Mouse (Mus musculus): ENCODE measurements around the gene Lipc.
A peak's percentile ranks its signal among the peaks of the same experiment; 100 is the strongest.

The Lipc gene

DNA sequence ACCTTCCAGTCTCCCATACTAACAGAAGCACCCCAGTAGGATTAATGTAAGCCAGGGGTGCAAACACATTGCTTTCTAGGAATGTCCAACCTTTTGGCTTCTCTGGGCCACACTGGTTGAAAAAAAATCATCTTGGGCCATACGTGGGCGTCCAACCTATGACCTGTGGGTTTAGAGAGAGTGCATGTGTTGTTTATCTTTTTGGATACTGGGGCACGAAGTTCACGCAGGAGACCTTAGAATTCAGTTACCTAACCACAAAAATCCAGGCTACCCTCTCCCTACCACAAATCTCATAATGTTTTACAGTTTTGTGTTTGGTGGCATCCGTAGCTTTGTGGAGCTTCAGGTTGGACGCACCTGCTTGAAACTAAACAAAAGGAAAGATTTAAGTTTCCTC, 124.1 kb downstream of the Lipc start:
- no peak for DNase-seq (ENCODE audit: low read depth, low spot score)

DNA sequence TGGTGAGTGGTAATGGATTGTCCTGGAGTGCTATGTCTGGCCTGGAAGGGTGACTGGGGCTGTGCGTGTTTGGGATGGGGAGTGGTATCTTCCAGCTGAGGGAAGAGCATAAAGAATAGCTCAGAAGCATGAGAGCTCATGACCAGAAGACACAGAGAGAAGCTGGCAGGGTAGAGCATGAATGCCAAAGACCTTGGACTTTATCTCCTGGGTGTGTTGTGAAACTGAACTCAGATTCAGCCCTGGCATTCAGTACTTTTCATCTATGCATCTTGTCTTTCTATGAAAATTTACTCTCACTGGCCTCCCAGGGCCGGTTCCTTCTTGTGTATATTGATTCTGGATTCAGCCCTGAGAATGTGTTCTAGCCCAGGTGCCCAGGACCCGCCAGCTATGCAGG, 127.9 kb downstream of the Lipc start:
- DNase-seq (ENCODE audit: low read depth, low spot score) = no peak

DNA sequence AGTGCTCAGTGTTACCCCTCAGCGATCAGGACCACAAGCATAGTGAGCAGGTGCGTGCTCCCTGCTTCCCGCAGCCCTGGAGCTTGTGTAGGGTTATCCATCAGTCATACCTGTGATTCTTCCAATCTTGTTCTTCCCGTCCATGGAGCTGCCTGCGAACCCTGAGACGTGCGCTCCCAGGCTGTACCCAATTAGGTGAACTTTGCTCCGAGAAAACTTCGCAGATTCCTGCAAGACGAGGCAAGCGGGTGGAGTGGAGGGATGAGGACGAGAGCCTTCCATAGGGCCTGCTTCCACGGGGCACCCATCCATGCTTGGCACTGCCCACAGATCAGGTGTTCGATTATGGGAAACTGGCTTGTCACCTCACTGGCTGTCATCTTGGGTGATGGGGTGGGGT, 133.3 kb downstream of the Lipc start:
- no peak for DNase-seq (ENCODE audit: low read depth, low spot score)

GRCm38 (mm10) chr9:70817396-70817795, 134.6 kb downstream of the Lipc start:
- DNase-seq (ENCODE audit: low read depth, low spot score) = no peak

DNA sequence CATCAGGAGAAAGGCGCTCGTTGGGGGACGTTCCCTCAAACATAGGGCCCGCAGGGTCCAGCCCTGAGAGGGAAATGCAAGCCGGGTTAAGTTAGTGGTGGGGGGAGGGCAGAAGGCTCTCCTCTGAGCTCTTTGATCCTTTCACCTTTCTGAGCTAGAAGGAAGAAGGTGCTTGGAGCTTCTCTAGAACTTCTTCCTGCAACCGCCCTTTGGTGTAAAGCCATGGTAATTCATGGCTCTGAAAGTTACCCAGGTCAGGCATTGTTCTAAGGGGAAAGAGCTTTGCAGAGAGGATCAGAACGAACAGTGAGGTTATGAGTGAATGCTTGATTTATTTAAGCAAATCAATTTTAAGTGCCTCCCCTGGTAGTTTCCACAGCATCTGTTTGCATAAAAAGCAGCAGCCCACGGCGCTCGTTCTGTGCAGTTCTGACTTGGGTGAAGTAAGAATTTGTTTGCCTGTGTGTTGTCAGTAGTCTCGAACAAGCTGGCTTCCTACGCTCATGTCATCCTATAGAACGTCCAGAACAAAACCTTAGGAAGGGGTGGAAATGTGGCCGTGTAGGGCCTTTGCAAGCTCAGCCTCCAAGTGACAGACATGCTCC, 135.2 kb downstream of the Lipc start:
- no peak for DNase-seq (ENCODE audit: low read depth, low spot score)

- DNase-seq (ENCODE audit: low read depth, low spot score) = no peak
Measured at GRCm38 (mm10) chr9:70812551-70812950, 139.5 kb downstream of the Lipc start.

DNA sequence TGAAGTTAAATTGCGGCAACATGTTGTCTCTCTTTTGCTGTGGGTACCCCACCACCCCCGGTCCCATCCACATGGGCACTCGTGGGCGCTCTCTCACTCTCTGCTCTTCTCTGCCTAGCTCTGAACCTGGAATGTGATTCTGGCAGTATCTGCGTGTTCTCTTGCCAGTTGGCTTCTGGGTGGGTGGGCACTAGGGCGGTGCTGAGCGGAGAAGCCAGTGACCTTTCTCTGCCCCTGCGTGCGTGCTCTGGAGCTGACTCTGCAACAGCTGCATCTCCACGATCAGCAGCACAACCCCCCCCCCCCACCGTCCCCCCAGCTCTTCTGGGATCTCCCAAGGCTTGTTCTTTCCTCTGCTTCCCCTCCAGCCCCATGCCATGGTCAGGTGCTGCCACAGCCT, 144.3 kb downstream of the Lipc start:
- DNase-seq (ENCODE audit: low read depth, low spot score) = no peak

DNA sequence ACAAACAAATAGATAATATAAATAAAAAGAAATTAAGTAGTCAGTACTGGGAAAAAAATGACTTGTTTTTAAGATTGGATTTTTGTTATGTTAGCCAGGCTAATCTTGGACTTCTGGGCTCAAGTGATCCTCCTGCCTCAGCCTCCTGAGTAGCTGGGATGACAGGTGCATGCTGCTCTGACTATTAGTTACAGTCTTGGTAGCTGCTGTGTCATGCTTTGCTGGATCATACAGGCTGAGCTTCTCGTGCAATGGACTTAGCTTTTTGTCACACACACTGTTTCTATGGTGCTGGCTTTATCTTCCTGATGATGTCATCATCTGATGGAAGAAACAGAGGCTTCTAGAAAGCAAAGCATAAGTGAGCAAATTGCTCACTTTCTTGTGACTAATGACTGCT, 146.0 kb downstream of the Lipc start:
- DNase-seq (ENCODE audit: low read depth, low spot score) = no peak

DNA sequence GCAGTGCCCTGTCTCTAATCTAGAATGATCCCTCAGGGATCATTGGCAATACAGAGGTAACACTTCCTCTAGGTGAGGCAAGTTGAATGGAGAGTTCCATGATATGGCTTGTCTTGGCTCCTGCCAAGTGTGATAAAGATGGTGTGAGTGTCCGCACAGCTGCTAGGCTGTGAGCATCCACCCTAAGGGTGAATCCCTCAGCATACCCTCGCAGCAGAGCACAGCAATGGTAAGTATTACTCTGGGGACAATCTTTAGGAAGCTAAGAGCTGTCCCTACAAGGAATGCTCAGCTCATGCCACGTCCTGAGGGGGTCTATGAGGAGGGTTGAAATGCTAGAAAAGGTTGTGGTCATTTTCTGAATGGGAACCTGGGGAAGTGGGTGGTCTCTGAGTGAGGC, 149.2 kb downstream of the Lipc start:
- DNase-seq (ENCODE audit: low read depth, low spot score) = no peak

DNA sequence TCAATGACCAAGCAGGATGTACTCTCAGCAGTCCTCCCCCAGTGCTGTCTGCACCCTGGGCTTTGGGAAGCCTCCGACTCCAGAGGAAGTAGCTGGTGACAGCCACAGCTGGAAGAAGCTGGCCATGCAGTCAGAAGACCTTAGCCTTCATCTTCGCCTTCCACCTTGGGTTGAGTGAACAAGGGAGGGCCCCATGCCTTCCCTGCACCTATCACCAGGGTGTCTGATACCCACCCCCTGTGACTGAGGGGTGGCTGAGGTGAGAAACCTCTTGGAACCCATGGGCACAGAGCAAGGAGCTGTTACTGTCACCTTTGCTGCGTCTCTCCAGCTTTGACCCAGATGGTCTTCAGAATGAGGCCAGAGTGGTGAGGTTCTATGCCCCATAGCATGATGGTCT, 150.3 kb downstream of the Lipc start:
- DNase-seq (ENCODE audit: low read depth, low spot score) = no peak

- no peak for DNase-seq (ENCODE audit: low read depth, low spot score)
Measured at GRCm38 (mm10) chr9:70800588-70801315, 151.3 kb downstream of the Lipc start.

DNA sequence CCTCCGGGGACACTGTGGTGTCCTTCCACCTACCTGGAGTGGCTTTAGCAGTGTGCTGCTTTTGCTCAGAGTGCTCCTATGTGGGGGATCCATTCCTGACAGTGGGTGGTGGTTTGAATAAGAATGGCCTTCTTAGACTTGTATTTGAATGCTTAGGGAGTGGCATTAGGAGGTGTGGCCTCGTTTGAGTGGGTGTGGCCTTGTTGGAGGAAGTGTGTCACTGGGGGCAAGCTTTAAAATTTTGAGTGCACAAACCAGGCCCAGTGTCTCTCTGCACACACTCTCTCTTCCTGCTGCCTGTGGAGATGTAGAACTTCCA, 156.6 kb downstream of the Lipc start:
- DNase-seq (ENCODE audit: low read depth, low spot score) = no peak

GRCm38 (mm10) chr9:70794643-70795438, 157.2 kb downstream of the Lipc start:
- no peak for DNase-seq (ENCODE audit: low read depth, low spot score)

DNA sequence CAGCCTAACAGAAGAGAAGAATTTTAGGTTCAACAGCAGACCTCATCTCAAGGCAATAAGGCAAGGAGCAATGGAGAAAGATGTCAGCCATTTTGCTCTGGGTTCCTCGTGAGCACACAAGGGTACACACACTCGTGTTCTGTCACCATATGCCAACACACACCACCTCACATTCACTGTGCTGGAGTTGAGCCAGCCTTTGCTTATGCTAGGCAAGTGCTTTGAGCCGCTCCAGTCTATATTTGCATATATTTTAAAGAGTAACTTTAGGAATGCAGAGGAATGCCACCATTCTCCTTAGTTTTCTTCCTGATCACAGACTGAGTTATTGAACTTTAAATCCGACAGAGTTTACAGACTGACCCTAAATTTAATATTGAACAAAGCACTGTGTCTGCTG, 161.4 kb downstream of the Lipc start:
- no peak for DNase-seq (ENCODE audit: low read depth, low spot score)

DNA sequence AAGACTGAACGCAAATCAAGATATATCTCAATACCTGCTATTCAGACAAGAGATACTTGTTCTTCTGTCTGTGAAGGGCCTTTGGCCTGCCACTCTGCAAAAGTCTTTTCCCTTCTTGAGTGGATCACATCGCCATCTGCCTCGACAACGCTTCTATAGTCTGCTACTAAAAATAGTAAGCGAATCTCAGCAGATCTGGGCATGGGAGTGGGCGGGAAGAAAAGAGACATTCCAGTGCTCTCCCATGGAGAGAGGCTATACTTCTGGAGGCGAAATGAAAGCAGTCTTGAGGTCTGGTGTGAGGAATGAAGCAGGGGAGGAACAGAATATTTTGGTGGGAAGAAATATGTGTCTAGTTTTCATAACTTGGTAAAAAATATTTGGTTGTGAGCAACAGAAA, 163.3 kb downstream of the Lipc start:
- no peak for DNase-seq (ENCODE audit: low read depth, low spot score)

DNA sequence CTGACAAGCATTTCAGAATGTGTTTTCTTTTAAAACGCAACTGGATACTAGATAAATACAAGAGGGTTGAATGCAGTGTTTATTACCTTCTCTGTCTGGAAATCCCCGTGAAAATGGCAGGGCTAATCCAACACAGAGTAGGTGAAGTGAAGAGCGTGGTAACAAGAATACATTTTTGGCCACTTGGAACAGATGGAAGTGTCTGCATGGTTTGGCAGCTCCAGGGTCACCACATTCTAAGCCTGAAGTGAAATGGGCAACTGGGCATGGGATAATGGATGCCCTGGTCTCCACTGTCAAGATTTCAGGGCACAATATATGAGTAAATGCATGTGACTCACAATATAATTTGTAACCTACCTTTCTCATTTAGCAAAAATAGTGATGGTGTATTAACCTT, 169.8 kb downstream of the Lipc start:
- no peak for DNase-seq (ENCODE audit: low read depth, low spot score)

- DNase-seq (ENCODE audit: low read depth, low spot score) = no peak
Measured at GRCm38 (mm10) chr9:70775517-70775916, 176.5 kb downstream of the Lipc start.

DNA sequence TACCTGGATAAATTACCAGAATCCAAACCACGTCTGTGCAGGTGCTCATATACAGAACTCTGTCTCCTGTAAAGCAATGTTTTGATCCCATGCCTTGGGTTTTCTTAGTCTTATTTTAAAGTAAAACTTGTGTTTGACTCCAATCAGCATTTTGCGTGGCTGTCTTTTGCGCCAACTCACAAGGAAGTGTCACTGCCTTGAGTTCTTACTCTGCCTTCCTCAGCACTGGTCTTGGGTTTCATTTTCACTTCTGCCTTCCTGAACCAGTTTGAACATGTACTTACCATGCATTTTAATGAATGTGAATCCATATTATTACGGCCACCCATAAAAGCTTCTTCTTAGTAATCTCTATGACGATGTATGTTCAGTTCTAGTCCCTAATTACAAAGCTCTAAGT, 191.1 kb downstream of the Lipc start:
- peak; percentile 61 for DNase-seq (ENCODE audit: low read depth, low spot score)

- no peak for DNase-seq (ENCODE audit: low read depth, low spot score)
Measured at GRCm38 (mm10) chr9:70751504-70752222, 200.4 kb downstream of the Lipc start.
